In genomic region chr1:20551334-20551733, GRCm38 (mm10) we compare ENCODE assay signal across 24 mouse cellular contexts.
DNase-seq lines count a peak whose midpoint lies in the region; ATAC-seq lines count a peak whose summit lies in the region.
"Had no signal": no experiment of that assay in that cellular context is flagged by ENCODE, and none has a peak within 500 bp of the region (broad histone marks: within the 10 kb centered on the region; RNA-seq: fewer than 3 reads in every experiment).

No protein-coding gene starts in this region.

- H3K4me3 ChIP-seq in embryonic facial prominence, embryonic 14.5 days (ENCODE audit: low read depth, low read length), result no peak overlapping the region
- no peak overlapping the region for H3K4me3 ChIP-seq in embryonic facial prominence, embryonic 10.5 days
- H3K4me3 ChIP-seq in limb, embryonic 12.5 days (replicated peaks), result no peak overlapping the region
- no peak overlapping the region for H3K4me3 ChIP-seq in limb, embryonic 10.5 days
- H3K4me3 ChIP-seq in limb, embryonic 15.5 days, result no peak overlapping the region
- H3K4me3 ChIP-seq: embryonic facial prominence, embryonic 13.5 days; forebrain, embryonic 13.5 days; forebrain, embryonic 15.5 days had no signal

- no peak overlapping the region for H3K9ac ChIP-seq in embryonic facial prominence, embryonic 14.5 days (ENCODE audit: low read depth, low read length)
- H3K9ac ChIP-seq in limb, embryonic 12.5 days (replicated peaks), result no peak overlapping the region
- no peak overlapping the region for H3K9ac ChIP-seq in limb, embryonic 15.5 days
- H3K9ac ChIP-seq: embryonic facial prominence, embryonic 13.5 days; forebrain, embryonic 13.5 days; forebrain, embryonic 15.5 days; forebrain, postnatal 0 days had no signal

- H3K4me2 ChIP-seq in embryonic facial prominence, embryonic 14.5 days (ENCODE audit: low read depth, low read length), result no peak overlapping the region
- no peak overlapping the region for H3K4me2 ChIP-seq in limb, embryonic 12.5 days
- H3K4me2 ChIP-seq in limb, embryonic 15.5 days, result no peak overlapping the region
- H3K4me2 ChIP-seq: embryonic facial prominence, embryonic 13.5 days; forebrain, embryonic 13.5 days; forebrain, embryonic 15.5 days had no signal

- no peak for ATAC-seq in embryonic facial prominence, embryonic 14.5 days (ENCODE audit: low read depth)
- ATAC-seq in limb, embryonic 12.5 days (ENCODE audit: insufficient number of reproducible peaks, insufficient read depth, low FRiP score, low TSS enrichment, low read depth), result peak; percentile 66; the same call in 1 of the 2 replicates
- ATAC-seq in limb, embryonic 15.5 days (ENCODE audit: insufficient number of reproducible peaks, low FRiP score, low TSS enrichment, low read depth), result peak; percentile 66
- ATAC-seq: activated CD4-positive, CD25-positive, alpha-beta regulatory T cell, adult 4 months; CD4-positive, CD25-positive, alpha-beta regulatory T cell, adult 4 months; forebrain, embryonic 13.5 days; forebrain, embryonic 15.5 days; forebrain, postnatal 0 days; Patski had no signal

- H3K36me3 ChIP-seq in embryonic facial prominence, embryonic 14.5 days (ENCODE audit: control insufficient read depth, insufficient read depth, low read length), result no peaks in the 10 kb centered on the region
- no peaks in the 10 kb centered on the region for H3K36me3 ChIP-seq in embryonic facial prominence, embryonic 10.5 days (replicated peaks)
- H3K36me3 ChIP-seq in limb, embryonic 12.5 days, result no peaks in the 10 kb centered on the region
- no peaks in the 10 kb centered on the region for H3K36me3 ChIP-seq in limb, embryonic 10.5 days
- H3K36me3 ChIP-seq in limb, embryonic 15.5 days, result no peaks in the 10 kb centered on the region
- H3K36me3 ChIP-seq: embryonic facial prominence, embryonic 13.5 days; forebrain, embryonic 15.5 days; G1E had no signal

- H3K4me1 ChIP-seq in embryonic facial prominence, embryonic 14.5 days (ENCODE audit: control insufficient read depth, insufficient read depth, low read length), result no peaks in the 10 kb centered on the region
- no peaks in the 10 kb centered on the region for H3K4me1 ChIP-seq in embryonic facial prominence, embryonic 10.5 days
- no peaks in the 10 kb centered on the region for H3K4me1 ChIP-seq in limb, embryonic 12.5 days (replicated peaks)
- H3K4me1 ChIP-seq in limb, embryonic 10.5 days, result no peaks in the 10 kb centered on the region
- 0 out of 2 replicates have a peak, but pooled peaks cover 6% of the 10 kb centered on the region for H3K4me1 ChIP-seq in limb, embryonic 15.5 days
- H3K4me1 ChIP-seq: embryonic facial prominence, embryonic 13.5 days; forebrain, embryonic 13.5 days; forebrain, embryonic 15.5 days had no signal

- 59% methylated on average over 4 of the region's 4 CpGs for WGBS in embryonic facial prominence, embryonic 14.5 days
- 80% methylated on average over 4 of the region's 4 CpGs for WGBS in embryonic facial prominence, embryonic 10.5 days
- 44% methylated on average over 4 of the region's 4 CpGs for WGBS in limb, embryonic 12.5 days
- WGBS in limb, embryonic 10.5 days, result 75% methylated on average over 4 of the region's 4 CpGs
- 31% methylated on average over 4 of the region's 4 CpGs for WGBS in limb, embryonic 15.5 days

- H3K27ac ChIP-seq in embryonic facial prominence, embryonic 14.5 days (replicated peaks; ENCODE audit: low read depth, low read length), result no peak overlapping the region
- H3K27ac ChIP-seq in embryonic facial prominence, embryonic 10.5 days (replicated peaks), result no peak overlapping the region
- no peak overlapping the region for H3K27ac ChIP-seq in limb, embryonic 12.5 days
- H3K27ac ChIP-seq in limb, embryonic 10.5 days, result no peak overlapping the region
- H3K27ac ChIP-seq in limb, embryonic 15.5 days, result no peak overlapping the region
- H3K27ac ChIP-seq: embryonic facial prominence, embryonic 13.5 days; forebrain, embryonic 13.5 days; forebrain, embryonic 15.5 days had no signal

- no peaks in the 10 kb centered on the region for H3K27me3 ChIP-seq in embryonic facial prominence, embryonic 14.5 days (replicated peaks; ENCODE audit: control insufficient read depth, insufficient read depth, low read length)
- no peaks in the 10 kb centered on the region for H3K27me3 ChIP-seq in embryonic facial prominence, embryonic 10.5 days (replicated peaks; ENCODE audit: low read depth, poor library complexity, severe bottlenecking)
- H3K27me3 ChIP-seq in limb, embryonic 12.5 days, result no peaks in the 10 kb centered on the region
- no peaks in the 10 kb centered on the region for H3K27me3 ChIP-seq in limb, embryonic 10.5 days (ENCODE audit: low read depth, poor library complexity, severe bottlenecking)
- no peaks in the 10 kb centered on the region for H3K27me3 ChIP-seq in limb, embryonic 15.5 days
- H3K27me3 ChIP-seq: CH12.LX; embryonic facial prominence, embryonic 13.5 days; forebrain, embryonic 13.5 days; forebrain, embryonic 15.5 days; Patski had no signal

- H3K9me3 ChIP-seq in embryonic facial prominence, embryonic 14.5 days (ENCODE audit: control insufficient read depth, low read length), result no peaks in the 10 kb centered on the region
- H3K9me3 ChIP-seq in embryonic facial prominence, embryonic 10.5 days, result no peaks in the 10 kb centered on the region
- H3K9me3 ChIP-seq in limb, embryonic 12.5 days, result no peaks in the 10 kb centered on the region
- no peaks in the 10 kb centered on the region for H3K9me3 ChIP-seq in limb, embryonic 10.5 days (replicated peaks)
- no peaks in the 10 kb centered on the region for H3K9me3 ChIP-seq in limb, embryonic 15.5 days
- H3K9me3 ChIP-seq: embryonic facial prominence, embryonic 13.5 days; forebrain, embryonic 13.5 days; forebrain, embryonic 15.5 days; G1E had no signal

- peak; percentile 8 for DNase-seq in embryonic facial prominence, embryonic 14.5 days (ENCODE audit: low spot score)
- DNase-seq in embryonic facial prominence, embryonic 10.5 days (ENCODE audit: low spot score), result no peak
- DNase-seq in limb, embryonic 10.5 days (ENCODE audit: low spot score), result no peak
- no peak for DNase-seq in gastrocnemius, postnatal 10 days
- DNase-seq: adrenal gland, adult 8-10 months; adrenal gland, postnatal 14 days; adrenal gland, postnatal 36 days; B cell, adult 2 months; cerebellum, adult 11-12 months; cerebellum, adult 2 months; cerebellum, adult 9-10 months; cerebellum, postnatal 10 days; cerebellum, postnatal 25 days; forebrain, postnatal 0 days had no signal
